Mouse (Mus musculus): ENCODE results near the gene Eif2d.
A peak's percentile ranks its signal among the peaks of the same experiment; 100 is the strongest.

GRCm38 (mm10) chr1:131115932-131116331 lies 37.0 kb upstream of the Eif2d start:
- peak; percentile 90 for TF ChIP-seq CTCF (IDR thresholded peaks at IDR 0.05; ENCODE audit: borderline replicate concordance, insufficient read depth, low read depth, low read length)
- TF ChIP-seq POLR2A (IDR thresholded peaks at IDR 0.05; ENCODE audit: borderline replicate concordance, insufficient read depth, low read length): no peak
